Mouse (Mus musculus) monocyte, adult 5-6 weeks (primary cell): ENCODE results near the gene Actr5. TPM values are rescaled to one million over a fixed set of nuclear protein-coding genes. Genes with fewer than 3 reads are reported as not detected.

ENCODE experiments used
- ATAC-seq: fragments of 153-309, 156-312 bp; replicated peaks from 2 replicates; pipeline ENCODE4 v1.8.0; 2017; ENCODE audit warnings: mild to moderate bottlenecking; ENCODE audit not compliant: low TSS enrichment, insufficient number of reproducible peaks, severe bottlenecking, poor library complexity, low FRiP score
- total RNA-seq: library from RNA; stranded (forward); fragments of 200-1000, 200-491, 200-594 nt; gene quantifications from 3 replicates; pipeline ENCODE4 v1.2.3, GENCODE M21; 2017

Actr5 gene
- total RNA-seq, 1 experiment from 2014 or later, result 30.7 TPM

DNA sequence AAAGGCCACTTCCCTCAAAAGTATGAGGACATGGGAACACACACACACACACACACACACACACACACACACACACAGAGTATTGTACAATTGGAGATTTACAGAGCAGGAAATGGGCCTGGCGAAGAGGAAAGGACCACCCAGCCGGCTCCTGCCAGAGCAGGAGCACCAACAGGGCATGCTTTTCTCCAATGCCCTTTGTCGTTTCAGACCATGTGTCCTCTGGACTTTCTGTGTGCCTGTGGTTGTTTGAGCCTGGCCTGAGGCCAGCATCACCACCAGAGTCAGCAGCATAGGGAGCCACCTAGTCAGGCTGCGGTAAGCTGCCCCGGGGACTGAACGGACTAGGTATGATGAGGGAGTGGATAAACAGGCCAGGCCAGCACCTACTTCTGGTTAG lies 34.1 kb downstream of the Actr5 start:
- no peak for ATAC-seq

DNA sequence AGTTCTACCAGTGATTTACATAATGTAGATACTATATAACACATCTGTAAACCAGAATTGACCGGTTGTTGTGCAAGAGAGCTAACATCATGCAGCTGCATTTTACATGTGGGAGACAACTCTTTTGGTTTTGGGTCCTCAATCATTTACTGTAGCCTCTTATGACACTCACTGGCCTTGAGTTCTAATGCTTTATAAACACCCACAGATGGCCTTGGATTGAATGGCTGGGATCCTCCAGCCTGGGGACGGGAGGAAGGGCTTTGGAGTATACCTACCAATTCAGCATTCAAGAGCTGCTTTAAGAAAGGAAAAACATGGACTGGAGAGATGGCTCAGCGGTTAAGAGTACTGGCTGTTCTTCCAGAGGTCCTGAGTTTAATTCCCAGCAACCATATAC lies 34.7 kb downstream of the Actr5 start:
- no peak for ATAC-seq

- no peak for ATAC-seq
These were observed 40.4 kb downstream of the Actr5 start, which contains the start of gene Ppp1r16b for GRCm38 (mm10) chr2:158665098-158665497. Gene Ppp1r16b, plus strand, starts transcription at chr2:158665398.

DNA sequence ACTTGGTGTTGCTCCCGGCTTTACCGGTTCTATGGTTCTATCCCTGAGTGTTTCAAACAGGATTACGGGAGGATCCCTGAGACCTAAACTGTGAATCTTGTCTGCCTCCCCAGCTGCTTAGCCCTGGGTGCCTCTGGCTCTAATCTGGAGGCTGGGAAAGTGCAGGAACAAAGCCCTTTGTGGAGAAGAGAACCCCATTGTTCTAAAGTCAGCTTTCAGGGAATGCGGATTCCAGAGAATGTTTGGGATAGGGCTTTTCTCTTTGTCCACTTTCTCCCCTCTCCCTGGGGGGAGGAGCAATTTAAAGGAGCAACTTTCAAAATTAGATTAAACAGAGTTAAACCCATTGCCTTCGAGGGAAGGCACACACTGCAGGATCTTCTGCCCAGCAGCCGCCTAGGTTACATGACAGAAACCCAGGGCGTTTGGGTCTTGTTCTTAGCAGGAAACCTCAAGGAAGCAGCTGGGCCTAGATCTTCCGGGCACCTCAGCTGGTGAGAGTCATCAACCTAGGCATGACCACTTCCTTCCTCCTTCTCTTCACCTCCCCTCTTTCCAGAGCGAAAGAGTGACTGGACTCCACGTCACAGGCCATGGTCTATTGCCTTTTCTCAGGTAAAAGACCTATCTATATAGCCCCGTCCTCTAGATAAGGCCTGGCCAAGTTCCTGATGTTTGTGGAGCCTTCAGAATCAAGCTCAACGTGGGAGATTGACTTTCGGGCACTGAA lies 41.5 kb downstream of the Actr5 start:
- ATAC-seq, result peak; percentile 81

- 0 out of 2 replicates have a peak, but pooled peaks have one; percentile 19 for ATAC-seq
These were observed 42.5 kb downstream of the Actr5 start for GRCm38 (mm10) chr2:158667022-158667670.

GRCm38 (mm10) chr2:158667671-158668432 lies 43.2 kb downstream of the Actr5 start:
- no peak for ATAC-seq

DNA sequence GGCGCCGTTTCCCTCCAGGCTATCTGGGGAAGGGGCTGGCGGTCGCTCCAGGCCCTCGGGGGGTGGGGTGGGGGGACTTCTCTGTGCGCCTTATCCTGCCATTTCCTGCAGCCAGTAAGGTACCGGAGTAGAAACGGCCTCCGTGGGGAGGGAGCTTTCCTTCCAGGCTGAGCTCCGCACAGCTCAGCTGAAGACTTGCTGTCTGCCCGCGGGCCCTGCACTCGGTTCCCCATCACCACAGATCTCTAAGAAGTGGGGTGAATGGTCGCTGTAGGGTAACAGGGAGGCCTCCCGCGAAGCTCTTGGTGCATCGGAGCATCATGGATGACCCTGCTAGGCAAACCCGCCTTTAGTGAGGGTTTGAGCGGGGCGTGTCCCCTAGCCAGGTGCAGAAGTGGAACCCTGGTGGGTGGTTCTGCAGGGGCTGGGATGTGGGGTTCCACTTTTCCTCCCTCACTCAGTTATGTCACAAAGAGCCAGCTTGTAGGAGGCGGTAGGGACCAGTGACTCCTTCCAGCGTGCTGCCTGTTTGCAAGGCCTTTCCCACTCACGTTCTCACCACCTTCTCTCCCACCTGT lies 43.8 kb downstream of the Actr5 start:
- 0 out of 2 replicates have a peak, but pooled peaks have one; percentile 7 for ATAC-seq

GRCm38 (mm10) chr2:158669199-158670195 lies 44.8 kb downstream of the Actr5 start:
- no peak for ATAC-seq

- ATAC-seq, result no peak
These were observed 45.9 kb downstream of the Actr5 start for GRCm38 (mm10) chr2:158670571-158670970.

DNA sequence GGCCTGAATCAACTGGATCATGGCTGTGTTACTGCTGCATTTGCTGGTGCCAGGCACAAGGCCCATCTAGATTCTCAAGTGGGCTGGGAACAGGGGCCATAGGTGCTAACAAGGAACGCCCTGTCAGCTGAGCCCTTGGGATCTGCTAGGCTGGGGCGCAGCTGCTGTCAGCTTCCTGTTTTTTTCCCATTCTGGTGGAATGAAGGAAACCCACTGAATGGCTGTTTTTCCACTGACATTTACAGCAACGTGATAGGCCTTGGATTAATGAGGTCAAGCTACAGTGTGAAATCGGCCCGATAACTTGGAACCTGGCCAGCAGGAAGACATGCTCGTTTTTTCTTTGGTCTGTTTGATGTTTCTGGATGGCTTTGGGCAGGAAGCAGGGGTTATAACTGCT lies 48.1 kb downstream of the Actr5 start:
- no peak for ATAC-seq

DNA sequence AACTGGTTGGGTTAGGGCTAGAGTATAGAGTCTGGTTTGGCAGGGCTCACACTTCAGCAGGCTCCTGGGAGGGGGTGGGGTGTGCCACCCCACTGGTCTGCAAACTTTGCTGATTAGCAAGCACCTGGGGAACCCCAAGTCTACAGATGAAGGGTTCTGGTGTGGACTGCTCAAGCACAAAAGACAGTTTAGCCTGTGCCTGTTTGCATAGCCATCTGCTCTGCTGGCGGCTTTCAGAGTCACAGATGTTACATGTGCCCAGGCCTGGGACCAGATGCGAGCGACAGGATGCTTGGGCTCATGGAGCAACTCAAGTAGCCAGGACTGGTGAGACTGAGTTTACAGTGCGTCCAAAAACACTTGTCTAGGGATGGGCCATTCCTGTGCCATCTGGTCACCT lies 48.8 kb downstream of the Actr5 start:
- no peak for ATAC-seq

DNA sequence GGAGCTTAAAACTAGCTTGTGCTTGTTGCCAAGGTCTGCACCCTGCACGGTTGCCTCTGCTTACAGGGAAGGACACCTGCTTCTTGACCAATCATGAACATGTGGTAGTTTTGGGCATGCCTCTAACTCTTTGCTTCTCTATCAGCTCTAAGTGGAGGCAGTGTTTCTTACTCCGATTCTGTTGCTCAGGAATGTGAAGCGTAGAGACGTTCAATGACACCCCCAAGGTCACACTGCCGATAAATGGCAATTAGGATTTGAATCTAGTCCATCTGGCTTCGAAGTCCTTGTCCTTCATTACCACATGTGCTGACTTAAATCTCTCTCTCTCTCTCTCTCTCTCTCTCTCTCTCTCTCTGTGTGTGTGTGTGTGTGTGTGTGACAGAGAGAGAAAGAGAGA lies 49.4 kb downstream of the Actr5 start:
- ATAC-seq, result no peak

DNA sequence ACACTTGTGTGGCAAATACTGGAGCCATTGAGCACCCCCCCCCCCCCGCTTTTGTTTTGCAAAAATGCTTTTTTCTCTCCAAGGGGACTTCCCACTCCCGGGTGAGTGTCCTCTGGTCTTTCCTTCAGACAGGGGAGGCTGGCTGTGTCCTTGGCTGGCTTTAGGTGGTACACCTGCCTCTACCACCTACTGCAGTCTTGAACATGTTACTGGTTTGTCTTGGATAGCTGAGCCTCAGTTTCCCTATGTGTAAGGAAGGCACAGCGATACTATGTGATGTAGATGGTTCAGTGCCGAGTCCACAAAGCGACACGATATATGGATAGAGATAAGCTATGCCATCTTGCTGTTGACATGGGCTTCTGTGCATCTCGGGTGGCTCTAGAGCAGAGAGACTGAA lies 50.1 kb downstream of the Actr5 start:
- no peak for ATAC-seq

GRCm38 (mm10) chr2:158675161-158675560 lies 50.5 kb downstream of the Actr5 start:
- no peak for ATAC-seq

- no peak for ATAC-seq
These were observed 51.3 kb downstream of the Actr5 start for GRCm38 (mm10) chr2:158675907-158676533.

DNA sequence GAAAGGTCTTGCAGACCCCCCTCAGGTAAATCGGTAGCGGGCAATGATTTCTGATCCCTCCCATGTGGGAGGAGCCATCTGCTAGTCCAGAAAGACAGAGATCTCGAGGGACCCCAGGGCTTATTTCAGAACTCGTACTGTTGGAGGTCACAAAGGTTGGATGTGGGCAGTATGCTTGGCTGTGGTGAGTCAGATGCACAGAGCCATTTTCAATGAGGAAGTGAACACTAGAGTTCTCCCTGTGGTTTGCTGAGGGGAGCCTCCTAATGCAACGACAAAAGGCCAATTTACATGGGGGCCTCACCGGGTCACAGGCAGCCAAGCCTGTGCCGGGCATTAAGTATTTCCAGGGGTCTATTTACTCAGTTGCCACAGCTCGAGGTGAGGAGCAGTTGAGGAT lies 53.3 kb downstream of the Actr5 start:
- ATAC-seq, result 0 out of 2 replicates have a peak, but pooled peaks have one; percentile 20

GRCm38 (mm10) chr2:158679091-158679490 lies 54.4 kb downstream of the Actr5 start:
- ATAC-seq, result no peak
